Mouse (Mus musculus) liver, embryonic 16.5 days (tissue): ENCODE data around the gene Enpp7. TPM values are rescaled to one million over a fixed set of nuclear protein-coding genes. Genes with fewer than 3 reads are reported as not detected.

Source experiments
- ATAC-seq: fragments of 200-750 bp; cut with Nextera tagmentation; 2 replicates; pipeline ENCODE4 v1.8.0; 2017; ENCODE audit warnings: low read depth, mild to moderate bottlenecking, moderate number of reproducible peaks, moderate library complexity
- H3K27ac ChIP-seq: fragments of 300-500 bp; sonication (generic); 2 replicates; pipeline ENCODE4 v1.5.1; 2014; ENCODE audit warnings: mild to moderate bottlenecking, low read length
- H3K27me3 ChIP-seq: fragments of 300-500 bp; sonication (generic); 2 replicates; pipeline ENCODE4 v1.6.1; 2014; ENCODE audit warnings: low read depth, low read length, mixed read lengths; ENCODE audit not compliant: control insufficient read depth, insufficient read depth
- H3K36me3 ChIP-seq: fragments of 300-500 bp; sonication (generic); 2 replicates; pipeline ENCODE4 v1.6.1; 2014; ENCODE audit warnings: mild to moderate bottlenecking; ENCODE audit not compliant: control insufficient read depth, insufficient read depth
- H3K4me1 ChIP-seq: fragments of 300-500 bp; sonication (generic); 2 replicates; pipeline ENCODE4 v1.6.1; 2014; ENCODE audit warnings: low read depth, low read length, mixed read lengths; ENCODE audit not compliant: control insufficient read depth
- H3K4me2 ChIP-seq: fragments of 300-500 bp; sonication (generic); 2 replicates; pipeline ENCODE4 v1.6.1; 2014; ENCODE audit warnings: low read depth, low read length, mixed read lengths
- H3K4me3 ChIP-seq: fragments of 300-500 bp; sonication (generic); 2 replicates; pipeline ENCODE4 v1.5.1; 2014; ENCODE audit warnings: low read depth, mild to moderate bottlenecking, low read length
- H3K9ac ChIP-seq: fragments of 300-500 bp; sonication (generic); 2 replicates; pipeline ENCODE4 v1.6.1; 2014; ENCODE audit warnings: low read depth, low read length
- H3K9me3 ChIP-seq: fragments of 300-500 bp; sonication (generic); replicated peaks from 2 replicates; pipeline ENCODE4 v1.6.1; 2016; ENCODE audit warnings: low read length; ENCODE audit not compliant: control insufficient read depth
- WGBS: fragments of 180-500 bp; shearing (Covaris S2); extraction: QIAGEN DNeasy Blood & Tissue Kit; methylation state at CpG from one replicate; pipeline ENCODE4 v1.1.7; 2014; ENCODE audit not compliant: insufficient replicate concordance; 5-methylcytosine and 5-hydroxymethylcytosine counted together
- polyA plus RNA-seq: library from polyadenylated mRNA; unstranded; fragments of >200 nt; fragmentation: Nextera tagmentation; extraction: Ambion mirVana; gene quantifications from 2 replicates; pipeline ENCODE4 v1.2.1, GENCODE M21; 2015

Enpp7 gene
- polyA plus RNA-seq, 1 experiment from 2014 or later: not detected

- peak overlapping the region; percentile 60; the same call in 1 of the 2 replicates for H3K9ac ChIP-seq
These were observed 53.9 kb downstream of the Enpp7 start for GRCm38 (mm10) chr11:119041750-119042465.

More at GRCm38 (mm10) chr11:119041750-119042465, 53.9 kb downstream of the Enpp7 start:
- 2% methylated on average over 31 of the region's 31 CpGs for WGBS
- peak overlapping the region; percentile 90 for H3K4me2 ChIP-seq
- no peaks in the 10 kb centered on the region for H3K9me3 ChIP-seq
- peaks cover 32% of the 10 kb centered on the region for H3K4me1 ChIP-seq
- H3K36me3 ChIP-seq: no peaks in the 10 kb centered on the region
- no peak overlapping the region for H3K27ac ChIP-seq
- no peak for ATAC-seq
- H3K27me3 ChIP-seq: peaks cover 97% of the 10 kb centered on the region
- peak overlapping the region; percentile 64 for H3K4me3 ChIP-seq

Other genes with a start within 250 kb of the Enpp7 start
- 0.33 and 0.40 TPM in 2 replicates for gene Rbfox3, start 76.6 kb upstream of the Enpp7 start, polyA plus RNA-seq
- gene Cbx2, start 34.8 kb downstream of the Enpp7 start, polyA plus RNA-seq: 2.6 and 3.3 TPM in 2 replicates
- gene Cbx8, start 52.8 kb downstream of the Enpp7 start, polyA plus RNA-seq: 3.0 and 3.1 TPM in 2 replicates
- 2.5 and 2.9 TPM in 2 replicates for gene Cbx4, start 98.0 kb downstream of the Enpp7 start, polyA plus RNA-seq
- 1.3 and 1.8 TPM in 2 replicates for gene Tbc1d16, start 240.3 kb downstream of the Enpp7 start, polyA plus RNA-seq
- 0.61 and 0.68 TPM in 2 replicates for gene Ccdc40, start 240.4 kb downstream of the Enpp7 start, polyA plus RNA-seq